Mouse (Mus musculus) embryonic fibroblast, embryonic 13.5 days (primary cell): ENCODE results near the gene Inpp5a. TPM values are rescaled to one million over a fixed set of nuclear protein-coding genes. Genes with fewer than 3 reads are reported as not detected.

Experiments used
- H3K27ac ChIP-seq: 2 replicates; pipeline ENCODE4 v1.5.1; 2012; ENCODE audit warnings: low read length, control low read depth, inconsistent platforms; ENCODE audit not compliant: insufficient read depth
- H3K4me1 ChIP-seq: 2 replicates; pipeline ENCODE4 v1.6.1; 2011; ENCODE audit warnings: low read length; ENCODE audit not compliant: control insufficient read depth, insufficient read depth
- H3K4me3 ChIP-seq: 2 replicates; pipeline ENCODE4 v1.5.1; 2011; ENCODE audit warnings: mild to moderate bottlenecking, control low read depth, low read length; ENCODE audit not compliant: insufficient read depth
- CTCF ChIP-seq: IDR thresholded peaks from 2 replicates; pipeline ENCODE4 v1.5.1; 2011; ENCODE audit warnings: mild to moderate bottlenecking, control low read depth, low read length, moderate library complexity, borderline replicate concordance; ENCODE audit not compliant: insufficient read depth
- POLR2A ChIP-seq: IDR thresholded peaks from 2 replicates; pipeline ENCODE4 v1.6.1; 2011; ENCODE audit warnings: low read depth, mild to moderate bottlenecking, control low read depth, low read length, moderate library complexity
- polyA plus RNA-seq: library from polyadenylated mRNA; stranded (reverse); fragments of >200 nt; gene quantifications from 2 replicates; pipeline ENCODE4 v1.2.4, GENCODE M21; 2011; ENCODE audit warnings: low read depth; ENCODE audit not compliant: missing spikeins, insufficient read length

The Inpp5a gene
- polyA plus RNA-seq, 1 experiment = 85.4 TPM

- Histone ChIP-seq H3K4me3 (no peak overlapping the region), H3K27ac (no peak overlapping the region), H3K4me1 (no peaks in the 10 kb centered on the region)
- TF ChIP-seq POLR2A (no peak), CTCF (no peak)
Measured at GRCm38 (mm10) chr7:139541422-139541821, 152.5 kb downstream of the Inpp5a start.

- Histone ChIP-seq H3K4me3 (no peak overlapping the region), H3K27ac (no peak overlapping the region), H3K4me1 (no peaks in the 10 kb centered on the region)
- TF ChIP-seq CTCF (no peak), POLR2A (no peak)
Measured at GRCm38 (mm10) chr7:139544706-139545625, 156.1 kb downstream of the Inpp5a start.

- TF ChIP-seq CTCF = no peak
- TF ChIP-seq POLR2A = no peak
- H3K4me1 ChIP-seq = no peaks in the 10 kb centered on the region
- no peak overlapping the region for H3K4me3 ChIP-seq
- H3K27ac ChIP-seq = no peak overlapping the region
Measured at GRCm38 (mm10) chr7:139547325-139547724, 158.4 kb downstream of the Inpp5a start.

GRCm38 (mm10) chr7:139550086-139550783 lies 161.3 kb downstream of the Inpp5a start:
- no peak for TF ChIP-seq POLR2A
- TF ChIP-seq CTCF = no peak
- H3K27ac ChIP-seq = no peak overlapping the region
- H3K4me3 ChIP-seq = no peak overlapping the region

GRCm38 (mm10) chr7:139551519-139551918 lies 162.6 kb downstream of the Inpp5a start:
- no peak overlapping the region for H3K27ac ChIP-seq
- no peak overlapping the region for H3K4me3 ChIP-seq
- no peaks in the 10 kb centered on the region for H3K4me1 ChIP-seq
- TF ChIP-seq CTCF (no peak), POLR2A (no peak)

More at GRCm38 (mm10) chr7:139550086-139550783, 161.3 kb downstream of the Inpp5a start:
- no peaks in the 10 kb centered on the region for H3K4me1 ChIP-seq

- TF ChIP-seq CTCF = no peak
- no peak for TF ChIP-seq POLR2A
Measured at GRCm38 (mm10) chr7:139556331-139556730, 167.4 kb downstream of the Inpp5a start.

GRCm38 (mm10) chr7:139556746-139557526 lies 168.0 kb downstream of the Inpp5a start:
- TF ChIP-seq CTCF = no peak
- TF ChIP-seq POLR2A = no peak
- Histone ChIP-seq H3K27ac (no peak overlapping the region), H3K4me3 (no peak overlapping the region), H3K4me1 (no peaks in the 10 kb centered on the region)

More at GRCm38 (mm10) chr7:139556331-139556730, 167.4 kb downstream of the Inpp5a start:
- no peaks in the 10 kb centered on the region for H3K4me1 ChIP-seq
- H3K4me3 ChIP-seq = no peak overlapping the region
- H3K27ac ChIP-seq = no peak overlapping the region

GRCm38 (mm10) chr7:139559659-139560058 lies 170.8 kb downstream of the Inpp5a start:
- no peaks in the 10 kb centered on the region for H3K4me1 ChIP-seq
- no peak for TF ChIP-seq CTCF
- H3K4me3 ChIP-seq = no peak overlapping the region
- no peak overlapping the region for H3K27ac ChIP-seq

- Histone ChIP-seq H3K4me3 (no peak overlapping the region), H3K4me1 (no peaks in the 10 kb centered on the region), H3K27ac (no peak overlapping the region)
- TF ChIP-seq POLR2A (no peak), CTCF (no peak)
Measured at GRCm38 (mm10) chr7:139563425-139563824, 174.5 kb downstream of the Inpp5a start.
